Mouse (Mus musculus) neural tube, embryonic 14.5 days (tissue): ENCODE results near the gene Alox12e. TPM values are rescaled to one million over a fixed set of nuclear protein-coding genes. Genes with fewer than 3 reads are reported as not detected.

ENCODE experiments used
- ATAC-seq: fragments of 200-750 bp; cut with Nextera tagmentation; 2 replicates; pipeline ENCODE4 v1.8.0; 2017; ENCODE audit warnings: low read depth, mild to moderate bottlenecking, moderate TSS enrichment, moderate library complexity
- H3K27ac ChIP-seq: fragments of 300-500 bp; sonication (generic); 2 replicates; pipeline ENCODE4 v1.5.1; 2014; ENCODE audit warnings: low read depth, mild to moderate bottlenecking, control low read depth, low read length, moderate library complexity, mixed read lengths
- H3K27me3 ChIP-seq: fragments of 300-500 bp; sonication (generic); 2 replicates; pipeline ENCODE4 v1.6.1; 2014; ENCODE audit warnings: low read length; ENCODE audit not compliant: control insufficient read depth, insufficient read depth
- H3K36me3 ChIP-seq: fragments of 300-500 bp; sonication (generic); 2 replicates; pipeline ENCODE4 v1.6.1; 2014; ENCODE audit warnings: low read length, mixed read lengths; ENCODE audit not compliant: control insufficient read depth, insufficient read depth
- H3K4me1 ChIP-seq: fragments of 300-500 bp; sonication (generic); 2 replicates; pipeline ENCODE4 v1.6.1; 2014; ENCODE audit warnings: low read length; ENCODE audit not compliant: control insufficient read depth, insufficient read depth
- H3K4me2 ChIP-seq: fragments of 300-500 bp; sonication (generic); 2 replicates; pipeline ENCODE4 v1.6.1; 2014; ENCODE audit warnings: mild to moderate bottlenecking, low read depth, low read length, control low read depth
- H3K4me3 ChIP-seq: fragments of 300-500 bp; sonication (generic); 2 replicates; pipeline ENCODE4 v1.5.1; 2014; ENCODE audit warnings: low read depth, low read length, control low read depth, mixed read lengths
- H3K9ac ChIP-seq: fragments of 300-500 bp; sonication (generic); replicated peaks from 2 replicates; pipeline ENCODE4 v1.6.1; 2014; ENCODE audit warnings: low read depth, mild to moderate bottlenecking, control low read depth, low read length, mixed read lengths
- H3K9me3 ChIP-seq: fragments of 300-500 bp; sonication (generic); 2 replicates; pipeline ENCODE4 v1.6.1; 2016; ENCODE audit warnings: low read length; ENCODE audit not compliant: control insufficient read depth
- WGBS: fragments of 180-500 bp; shearing (Covaris S2); extraction: QIAGEN DNeasy Blood & Tissue Kit; methylation state at CpG from one replicate; pipeline ENCODE4 v1.1.7; 2014; 5-methylcytosine and 5-hydroxymethylcytosine counted together
- polyA plus RNA-seq: library from polyadenylated mRNA; unstranded; fragments of >200 nt; fragmentation: Nextera tagmentation; extraction: Ambion mirVana; gene quantifications from 2 replicates; pipeline ENCODE4 v1.2.1, GENCODE M21; 2014

The Alox12e gene
- polyA plus RNA-seq, 1 experiment from 2014 or later = not detected

DNA sequence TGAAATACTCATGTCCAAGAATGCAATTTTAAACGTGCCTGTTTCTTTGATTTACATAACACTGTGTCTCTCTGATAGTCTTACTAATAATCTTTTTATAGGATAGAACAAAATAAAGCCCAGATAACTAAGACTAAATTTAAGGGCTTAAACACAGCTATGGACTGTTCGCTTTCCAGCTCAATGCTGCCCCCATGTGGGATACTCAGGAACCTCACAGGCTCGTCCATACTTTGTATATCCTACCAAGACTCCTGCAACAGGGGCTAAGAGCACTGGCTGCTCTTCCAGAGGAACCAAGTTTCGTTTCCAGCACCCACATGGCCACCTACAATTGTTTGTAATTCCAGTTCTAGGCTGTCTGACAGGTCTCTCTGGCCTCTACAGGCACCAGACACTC is 12.0 kb upstream of the Alox12e start:
- no peaks in the 10 kb centered on the region for H3K27me3 ChIP-seq
- 40% methylated on average over 4 of the region's 4 CpGs for WGBS
- ATAC-seq = no peak; the same call in 1 of the 2 replicates
- no peak overlapping the region for H3K27ac ChIP-seq
- no peaks in the 10 kb centered on the region for H3K36me3 ChIP-seq
- no peak overlapping the region for H3K4me2 ChIP-seq
- H3K4me1 ChIP-seq = no peaks in the 10 kb centered on the region
- no peaks in the 10 kb centered on the region for H3K9me3 ChIP-seq
- no peak overlapping the region for H3K4me3 ChIP-seq
- H3K9ac ChIP-seq = no peak overlapping the region

DNA sequence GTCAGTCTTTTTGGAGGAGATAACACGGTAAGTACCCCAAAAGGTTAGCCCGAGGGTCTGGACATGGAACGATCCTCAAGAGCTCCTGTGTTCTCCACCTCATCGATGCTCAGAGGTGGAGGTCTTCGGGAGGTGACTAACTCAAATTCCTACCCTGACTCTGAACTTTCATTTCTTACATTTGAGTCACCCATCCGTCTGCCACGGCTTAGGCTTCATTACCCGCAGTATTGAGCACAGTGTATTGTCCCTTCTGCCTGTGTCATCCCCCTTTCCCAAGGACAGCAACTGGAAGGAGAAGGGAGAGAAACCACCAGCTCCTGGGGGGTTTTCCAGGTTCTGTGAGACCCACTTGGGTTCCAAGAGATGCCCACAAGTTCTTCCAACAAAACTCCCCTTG is 2.3 kb upstream of the Alox12e start:
- no peak overlapping the region for H3K4me3 ChIP-seq
- peaks cover 5% of the 10 kb centered on the region for H3K27me3 ChIP-seq
- H3K36me3 ChIP-seq = no peaks in the 10 kb centered on the region
- no peak overlapping the region for H3K9ac ChIP-seq
- no peaks in the 10 kb centered on the region for H3K4me1 ChIP-seq
- H3K9me3 ChIP-seq = no peaks in the 10 kb centered on the region
- WGBS = 88% methylated on average over 8 of the region's 8 CpGs
- no peak overlapping the region for H3K27ac ChIP-seq
- no peak for ATAC-seq
- no peak overlapping the region for H3K4me2 ChIP-seq

DNA sequence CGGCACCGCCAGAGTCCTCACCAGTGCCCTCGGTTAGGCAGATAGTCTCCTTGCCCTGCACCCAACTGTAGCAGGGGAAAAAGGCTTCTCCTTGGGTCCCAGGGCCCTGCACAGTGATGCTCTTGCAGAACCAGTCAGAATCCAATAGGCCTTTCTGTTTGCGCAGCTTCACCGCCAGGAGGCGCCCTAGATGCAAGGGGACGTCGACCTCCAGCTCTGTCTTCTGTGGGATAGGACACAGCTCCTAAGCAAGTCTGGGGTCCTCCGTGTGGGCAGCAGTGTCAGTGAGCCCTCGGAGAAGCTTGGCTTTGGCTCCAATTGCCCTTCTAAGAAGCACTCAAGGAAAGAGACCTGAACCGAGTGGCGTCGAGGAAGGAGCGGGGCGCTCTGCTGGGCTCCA is 764 bp downstream of the Alox12e start:
- Histone ChIP-seq H3K36me3 (no peaks in the 10 kb centered on the region), H3K27ac (no peak overlapping the region), H3K4me2 (no peak overlapping the region), H3K9me3 (no peaks in the 10 kb centered on the region), H3K4me1 (no peaks in the 10 kb centered on the region), H3K9ac (no peak overlapping the region), H3K4me3 (no peak overlapping the region), H3K27me3 (peaks cover 5% of the 10 kb centered on the region)
- WGBS = 3% methylated on average over 15 of the region's 15 CpGs
- ATAC-seq = no peak

DNA sequence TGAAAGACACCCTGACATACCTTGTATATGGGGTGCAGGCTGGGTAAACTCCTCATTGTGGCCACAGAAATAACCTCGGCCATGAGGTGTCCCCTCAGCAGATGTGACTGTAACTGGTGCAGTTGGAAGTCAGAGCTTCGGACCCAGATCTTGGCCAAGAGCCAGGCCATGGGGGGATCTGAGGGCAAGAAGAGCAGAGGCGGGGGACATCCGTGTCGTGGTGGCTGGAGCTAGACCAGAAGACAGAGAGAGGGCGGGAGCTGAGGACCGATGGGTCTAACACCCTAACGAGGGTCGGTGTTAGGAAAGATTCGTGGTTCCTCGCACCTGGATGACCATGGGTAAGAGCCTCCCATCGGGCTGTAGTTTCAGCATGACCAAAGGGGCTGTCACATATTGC is 2.8 kb downstream of the Alox12e start:
- H3K27ac ChIP-seq = no peak overlapping the region
- no peaks in the 10 kb centered on the region for H3K4me1 ChIP-seq
- WGBS = 80% methylated on average over 12 of the region's 12 CpGs
- H3K9me3 ChIP-seq = no peaks in the 10 kb centered on the region
- no peak for ATAC-seq
- no peak overlapping the region for H3K4me3 ChIP-seq
- H3K4me2 ChIP-seq = no peak overlapping the region
- H3K27me3 ChIP-seq = peaks cover 5% of the 10 kb centered on the region
- no peaks in the 10 kb centered on the region for H3K36me3 ChIP-seq
- no peak overlapping the region for H3K9ac ChIP-seq

DNA sequence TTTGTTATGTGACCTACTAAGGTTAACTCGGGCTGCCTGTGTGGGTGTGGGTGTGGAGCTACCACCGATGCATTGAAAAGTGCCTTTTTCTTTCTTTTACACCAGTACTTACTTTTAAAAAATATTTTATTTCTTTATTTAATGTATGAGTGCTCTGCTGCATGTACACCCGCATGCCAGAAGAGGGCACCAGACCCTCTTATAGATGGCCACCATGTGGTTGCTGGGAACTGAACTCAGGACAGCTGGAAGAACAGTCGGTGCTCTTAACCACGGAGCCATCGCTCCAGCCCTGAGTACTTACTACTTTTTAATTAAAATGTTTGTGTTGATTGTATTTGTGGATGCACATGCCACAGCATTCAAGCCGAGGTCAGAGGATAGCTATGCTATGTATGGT is 8.6 kb downstream of the Alox12e start:
- Histone ChIP-seq H3K4me2 (no peak overlapping the region), H3K9ac (no peak overlapping the region), H3K27ac (no peak overlapping the region), H3K27me3 (no peaks in the 10 kb centered on the region), H3K9me3 (no peaks in the 10 kb centered on the region), H3K36me3 (no peaks in the 10 kb centered on the region), H3K4me1 (no peaks in the 10 kb centered on the region), H3K4me3 (no peak overlapping the region)
- 39% methylated on average over 7 of the region's 7 CpGs for WGBS
- ATAC-seq = no peak

DNA sequence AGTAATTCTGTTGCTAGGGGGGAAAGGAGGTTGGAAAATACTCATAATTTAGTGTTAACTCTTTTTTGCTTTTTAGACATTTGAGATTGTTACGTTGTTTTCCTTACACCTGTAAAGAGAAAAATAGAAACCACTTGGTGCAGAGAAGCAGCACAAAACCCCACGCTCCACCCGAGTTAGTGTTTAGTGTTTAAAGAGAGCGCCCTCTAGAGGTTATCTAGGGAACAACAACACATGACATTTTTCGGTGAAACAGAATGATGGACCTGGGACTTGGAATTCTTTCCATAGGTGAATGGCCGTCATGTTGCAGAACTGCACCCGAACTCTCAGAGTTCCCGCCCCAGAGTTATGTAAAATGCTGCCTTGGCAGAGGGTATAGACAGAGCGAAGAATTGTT is 13.1 kb downstream of the Alox12e start:
- Histone ChIP-seq H3K36me3 (no peaks in the 10 kb centered on the region), H3K9me3 (no peaks in the 10 kb centered on the region), H3K4me1 (no peaks in the 10 kb centered on the region), H3K27ac (no peak overlapping the region), H3K4me2 (no peak overlapping the region), H3K27me3 (no peaks in the 10 kb centered on the region), H3K4me3 (no peak overlapping the region), H3K9ac (no peak overlapping the region)
- WGBS = 29% methylated on average over 9 of the region's 9 CpGs
- ATAC-seq = no peak

DNA sequence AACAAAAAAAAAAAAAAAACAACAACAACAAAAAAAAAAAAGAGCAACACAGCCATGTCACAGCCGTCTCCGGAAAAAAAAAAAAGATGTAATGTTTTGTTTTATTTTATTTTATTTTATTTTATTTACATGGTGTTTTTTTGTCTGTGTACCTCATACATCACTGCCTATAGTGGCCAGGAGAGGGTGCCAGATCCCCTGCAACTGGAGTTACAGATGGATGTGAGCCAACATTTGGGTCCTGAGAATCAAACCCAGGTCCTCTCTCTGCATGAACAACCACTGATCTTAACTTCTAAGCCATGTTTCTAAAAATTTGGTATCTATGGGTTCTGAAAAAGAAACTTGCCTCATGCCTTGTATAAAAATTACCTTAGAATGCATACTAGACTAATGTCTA is 14.1 kb downstream of the Alox12e start:
- Histone ChIP-seq H3K9me3 (no peaks in the 10 kb centered on the region), H3K27ac (no peak overlapping the region), H3K4me2 (no peak overlapping the region), H3K4me1 (no peaks in the 10 kb centered on the region), H3K9ac (no peak overlapping the region), H3K27me3 (no peaks in the 10 kb centered on the region), H3K36me3 (no peaks in the 10 kb centered on the region), H3K4me3 (no peak overlapping the region)
- WGBS = 86% methylated on average over 2 of the region's 2 CpGs
- ATAC-seq = no peak

DNA sequence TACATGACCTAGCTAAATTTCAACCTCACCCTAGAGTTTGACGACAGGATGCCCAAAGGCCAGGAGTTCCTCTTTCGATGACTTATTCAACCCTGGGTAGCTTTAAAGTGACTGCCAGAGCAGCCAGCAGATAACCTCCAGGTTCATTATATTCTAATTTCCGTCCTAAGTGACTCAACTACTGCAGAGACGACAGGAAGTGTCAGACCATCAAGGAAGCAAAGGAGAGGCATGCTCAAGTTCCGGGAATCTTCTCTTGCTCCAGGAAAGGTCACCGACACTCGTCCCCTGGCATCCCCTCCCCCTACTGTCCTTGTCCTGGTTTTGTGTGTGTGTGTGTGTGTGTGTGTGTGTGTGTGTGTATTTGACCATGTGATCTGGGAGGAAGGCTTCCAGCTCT is 16.3 kb downstream of the Alox12e start:
- Histone ChIP-seq H3K27me3 (no peaks in the 10 kb centered on the region), H3K36me3 (no peaks in the 10 kb centered on the region), H3K4me2 (no peak overlapping the region), H3K4me3 (no peak overlapping the region), H3K9ac (no peak overlapping the region), H3K27ac (no peak overlapping the region), H3K9me3 (no peaks in the 10 kb centered on the region; the same call in 1 of the 2 replicates), H3K4me1 (no peaks in the 10 kb centered on the region)
- no peak for ATAC-seq
- WGBS = 65% methylated on average over 7 of the region's 7 CpGs

DNA sequence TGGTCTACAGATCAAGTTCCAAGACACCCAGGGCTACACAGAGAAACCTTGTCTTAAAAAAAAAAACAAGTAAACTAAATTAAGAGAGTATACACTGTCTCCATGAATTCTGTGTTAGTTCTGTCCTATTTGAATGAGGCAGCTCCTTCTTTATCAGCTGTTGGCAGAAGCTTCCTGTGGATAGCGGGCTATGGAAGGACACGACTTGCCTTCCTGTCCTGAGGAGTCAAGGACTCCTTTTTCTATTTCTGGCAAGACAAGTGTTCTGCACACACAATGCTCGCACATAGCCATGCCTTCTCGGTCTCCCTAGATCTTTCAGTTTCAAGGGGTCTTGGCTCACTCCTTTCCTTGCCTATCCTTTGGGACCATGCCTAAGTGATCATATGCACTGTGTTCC is 20.1 kb downstream of the Alox12e start:
- no peaks in the 10 kb centered on the region for H3K4me1 ChIP-seq
- H3K27me3 ChIP-seq = no peaks in the 10 kb centered on the region
- ATAC-seq = no peak
- H3K27ac ChIP-seq = no peak overlapping the region
- H3K36me3 ChIP-seq = no peaks in the 10 kb centered on the region
- H3K9me3 ChIP-seq = no peaks in the 10 kb centered on the region; the same call in 1 of the 2 replicates
- H3K4me2 ChIP-seq = no peak overlapping the region
- WGBS = 86% methylated on average over 4 of the region's 4 CpGs
- H3K9ac ChIP-seq = no peak overlapping the region
- H3K4me3 ChIP-seq = no peak overlapping the region
